Mouse (Mus musculus) brain, adult 2 months (tissue): ENCODE measurements around the gene 4930452B06Rik.
A peak's percentile ranks its signal among the peaks of the same experiment; 100 is the strongest.

Source experiments
- DNase-seq: peaks from one replicate; pipeline ENCODE4 v3.0.0; 2011; ENCODE audit warnings: low read depth, low spot score

4930452B06Rik gene

GRCm38 (mm10) chr14:8525232-8525631, 140.8 kb downstream of the 4930452B06Rik start:
- no peak for DNase-seq

DNA sequence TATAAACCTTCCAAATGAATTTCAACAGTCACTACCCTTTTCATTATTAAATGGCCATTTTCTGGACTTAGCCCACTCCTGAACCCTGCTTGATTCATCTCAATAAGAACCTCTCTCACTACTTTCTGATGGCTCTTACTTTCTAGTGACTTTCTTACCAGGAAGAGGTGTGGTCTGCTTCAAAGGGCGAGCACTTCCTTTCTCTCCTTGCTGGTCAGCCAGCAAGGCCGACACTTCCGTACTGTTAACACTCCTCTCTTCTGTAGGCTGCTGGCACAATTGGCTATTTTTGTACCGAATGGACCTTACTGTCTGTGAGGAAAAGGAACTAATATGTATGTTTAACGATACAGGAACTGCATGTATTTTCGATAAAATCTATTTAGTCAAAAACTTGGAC, 148.4 kb downstream of the 4930452B06Rik start:
- DNase-seq, result no peak

DNA sequence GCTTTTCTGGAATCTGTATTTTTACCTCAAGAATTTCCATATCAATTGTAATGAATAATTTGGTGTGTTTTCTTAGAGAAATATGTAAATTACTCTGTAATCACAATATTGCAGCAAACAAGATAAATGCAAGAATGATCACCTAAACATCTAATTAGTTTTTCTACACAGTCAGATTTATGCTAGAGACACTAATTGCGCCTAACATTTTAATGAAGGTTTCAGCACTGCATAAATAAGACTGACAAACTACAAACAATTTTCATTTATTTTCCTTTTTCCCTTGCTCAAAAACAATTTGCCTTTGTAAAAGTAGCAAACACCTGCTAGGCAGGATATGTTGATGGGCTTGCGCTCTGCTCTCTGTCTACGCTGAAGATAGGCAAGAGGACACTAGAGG, 152.0 kb downstream of the 4930452B06Rik start:
- no peak for DNase-seq

- DNase-seq, result peak; percentile 59
Observed at GRCm38 (mm10) chr14:8511276-8511675, 154.8 kb downstream of the 4930452B06Rik start.

- no peak for DNase-seq
Observed at GRCm38 (mm10) chr14:8510288-8510959, 155.6 kb downstream of the 4930452B06Rik start.

GRCm38 (mm10) chr14:8508669-8509068, 157.4 kb downstream of the 4930452B06Rik start:
- no peak for DNase-seq

DNA sequence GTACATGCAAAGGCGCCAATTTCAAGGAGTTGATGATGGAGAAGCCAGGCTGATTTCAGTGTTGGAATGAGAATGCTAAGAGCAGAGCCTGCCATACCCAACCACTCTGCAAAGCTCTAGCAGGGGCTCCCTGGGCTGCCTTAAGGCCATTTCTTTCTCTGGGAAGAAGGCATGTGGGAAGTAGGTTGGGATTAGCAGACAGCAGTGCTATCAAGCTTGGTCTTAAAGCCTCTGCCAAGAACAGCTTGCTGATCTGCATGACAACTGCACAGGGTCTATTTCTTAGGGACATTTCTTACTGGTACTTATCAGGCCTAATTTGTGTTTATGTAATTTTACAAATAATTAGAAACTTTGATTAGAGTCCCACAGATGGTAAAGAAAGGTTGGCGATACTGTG, 161.8 kb downstream of the 4930452B06Rik start:
- DNase-seq, result no peak

DNA sequence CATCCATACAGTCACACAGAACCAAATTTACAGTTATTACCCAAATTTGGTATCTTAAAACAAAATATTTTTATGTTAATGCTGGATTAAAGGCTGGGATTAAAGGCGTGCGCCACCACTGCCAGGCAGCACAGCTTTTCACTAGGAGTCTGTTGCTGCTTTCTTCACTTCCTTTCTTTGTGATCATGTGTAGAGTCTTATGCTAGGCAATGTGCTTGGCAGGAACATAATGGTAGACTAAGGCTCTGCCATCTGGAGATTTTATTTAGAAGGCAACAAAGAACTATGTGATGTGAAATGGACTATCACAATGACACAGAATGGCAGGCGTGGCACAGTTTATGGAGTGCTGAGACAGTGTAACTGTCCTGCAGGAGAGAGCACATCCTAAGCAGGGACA, 162.7 kb downstream of the 4930452B06Rik start:
- peak; percentile 39 for DNase-seq

- peak; percentile 67 for DNase-seq
Observed at GRCm38 (mm10) chr14:8502496-8502895, 163.5 kb downstream of the 4930452B06Rik start.

DNA sequence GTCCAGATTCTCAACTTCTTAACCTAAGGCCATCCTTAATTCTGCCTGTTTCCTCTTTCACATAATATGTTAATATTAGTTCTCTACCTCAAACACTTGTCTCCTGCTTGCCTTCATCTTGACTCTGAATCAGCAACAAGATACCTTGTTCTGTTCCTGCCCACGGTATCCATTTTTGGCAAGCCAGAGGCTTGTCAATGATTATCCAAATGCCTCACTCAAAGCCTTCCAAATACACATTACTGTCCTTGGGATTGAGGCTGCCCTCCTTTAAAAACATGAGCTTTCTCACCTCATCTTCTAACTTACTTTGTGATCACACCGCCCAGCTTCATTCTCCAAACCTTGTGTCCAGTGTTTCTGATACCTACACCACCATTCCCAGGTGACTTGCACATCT, 170.3 kb downstream of the 4930452B06Rik start:
- DNase-seq, result no peak

- DNase-seq, result no peak
Observed at GRCm38 (mm10) chr14:8494952-8495351, 171.1 kb downstream of the 4930452B06Rik start.

GRCm38 (mm10) chr14:8494260-8494659, 171.8 kb downstream of the 4930452B06Rik start:
- no peak for DNase-seq

DNA sequence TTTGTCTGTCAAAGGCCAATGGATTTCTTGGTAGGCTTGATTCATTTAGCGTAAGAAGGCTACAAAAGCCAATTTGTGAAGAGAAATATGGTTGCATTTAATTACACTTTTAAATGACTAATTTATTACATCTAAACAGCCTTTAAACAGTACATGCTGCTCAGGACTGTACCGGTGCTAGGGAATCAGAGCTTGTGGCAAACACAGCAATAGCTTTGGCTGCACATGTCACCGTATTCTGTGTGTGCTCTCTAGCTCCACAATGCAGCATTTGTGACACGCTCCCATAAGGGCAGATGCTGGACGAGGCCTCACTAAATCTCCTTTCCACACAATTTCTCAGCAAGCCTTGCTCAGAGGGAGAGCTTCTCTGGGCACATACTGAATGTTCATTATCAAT, 187.9 kb downstream of the 4930452B06Rik start:
- no peak for DNase-seq

- DNase-seq, result no peak
Observed at GRCm38 (mm10) chr14:8477348-8477747, 188.7 kb downstream of the 4930452B06Rik start.

GRCm38 (mm10) chr14:8476606-8477005, 189.4 kb downstream of the 4930452B06Rik start:
- DNase-seq, result peak; percentile 75

DNA sequence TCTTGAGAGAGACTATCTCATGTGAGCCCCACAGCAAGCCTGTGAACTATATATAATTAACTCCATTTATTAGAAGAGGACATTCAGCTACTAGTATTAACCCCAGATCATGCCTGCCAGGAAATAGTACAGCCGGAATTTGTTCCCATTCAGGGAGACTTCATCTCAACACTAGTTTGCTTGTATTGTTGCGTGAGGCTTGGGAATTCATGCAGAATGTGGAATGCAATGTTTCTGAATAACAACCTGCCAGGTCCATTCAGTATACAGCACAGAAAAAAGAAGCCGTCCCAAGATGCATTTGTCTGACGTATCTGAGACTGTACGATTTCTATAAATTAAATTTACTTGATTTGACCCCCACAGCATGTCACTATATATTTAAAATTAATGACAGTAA, 190.2 kb downstream of the 4930452B06Rik start:
- no peak for DNase-seq

DNA sequence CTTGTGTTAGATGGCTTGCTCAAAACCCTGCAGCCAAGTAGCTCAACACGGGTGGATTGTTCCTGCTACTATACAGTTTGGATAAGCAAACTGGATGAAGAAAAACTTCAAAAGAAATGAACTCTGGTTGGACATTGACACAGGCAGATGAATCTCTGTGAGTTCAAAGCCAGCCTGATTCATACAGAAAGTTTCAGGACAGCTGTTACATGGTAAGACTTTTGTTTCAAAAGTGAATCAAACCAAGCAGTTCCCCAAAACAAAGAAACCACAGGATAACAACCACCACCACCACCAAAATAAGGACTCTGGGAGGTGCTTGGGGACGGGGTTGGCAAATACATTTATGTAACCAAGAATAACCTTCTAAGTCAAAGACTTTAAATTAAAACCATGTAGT, 193.2 kb downstream of the 4930452B06Rik start:
- no peak for DNase-seq

- peak; percentile 67 for DNase-seq
Observed at GRCm38 (mm10) chr14:8464401-8465154, 201.5 kb downstream of the 4930452B06Rik start.

- DNase-seq, result no peak
Observed at GRCm38 (mm10) chr14:8462973-8463372, 203.1 kb downstream of the 4930452B06Rik start.

GRCm38 (mm10) chr14:8462321-8462909, 203.6 kb downstream of the 4930452B06Rik start:
- no peak for DNase-seq

- peak; percentile 85 for DNase-seq
Observed at GRCm38 (mm10) chr14:8460226-8461129, 205.6 kb downstream of the 4930452B06Rik start.

GRCm38 (mm10) chr14:8459759-8460158, 206.3 kb downstream of the 4930452B06Rik start:
- no peak for DNase-seq
